Mouse (Mus musculus): ENCODE measurements around the gene Kctd11. TPM values are rescaled to one million over a fixed set of nuclear protein-coding genes. Genes with fewer than 3 reads are reported as not detected.

Kctd11 gene
- total and polyA plus RNA-seq, 2 experiments from 2014 or later, result 0.57 to 0.93 TPM

DNA sequence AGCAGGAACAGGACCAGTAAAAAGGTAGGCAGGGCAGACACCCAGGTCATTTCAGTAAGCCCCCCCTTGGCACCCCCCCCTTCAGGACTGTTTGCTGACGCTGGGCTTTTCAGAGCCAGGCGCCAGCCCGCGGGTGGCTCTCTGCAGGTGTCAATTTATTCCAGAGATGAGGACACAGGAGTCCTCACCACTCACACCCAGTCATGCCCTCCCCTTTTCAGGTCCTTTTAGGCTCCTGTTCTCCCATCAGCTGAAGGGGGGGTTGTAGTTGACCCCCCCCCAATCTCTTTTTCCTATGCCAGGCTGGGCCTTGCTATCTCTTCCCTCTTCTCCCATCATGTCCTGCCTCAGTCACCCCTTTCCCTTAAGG is 45.3 kb downstream of the Kctd11 start:
- no peak for DNase-seq (ENCODE audit: low spot score)
- H3K4me2 ChIP-seq (ENCODE audit: low read depth, low read length, poor library complexity, severe bottlenecking), result peak overlapping the region; percentile 97
- no peaks in the 10 kb centered on the region for H3K27me3 ChIP-seq (ENCODE audit: insufficient read depth, low read length)
- H3K9ac ChIP-seq (replicated peaks; ENCODE audit: low read length, poor library complexity, severe bottlenecking), result peak overlapping the region; percentile 98
- peaks cover 14% of the 10 kb centered on the region for H3K36me3 ChIP-seq (ENCODE audit: insufficient read depth, low read length)
- H3K9me3 ChIP-seq (ENCODE audit: low read length), result no peaks in the 10 kb centered on the region
- peaks cover 11% of the 10 kb centered on the region; the same call in 1 of the 2 replicates for H3K4me1 ChIP-seq (ENCODE audit: insufficient read depth, low read length)
- WGBS, result 4% methylated on average over 3 of the region's 4 CpGs
- no peak for TF ChIP-seq CTCF (IDR thresholded peaks at IDR 0.05)
- peak overlapping the region; percentile 97 for H3K27ac ChIP-seq (ENCODE audit: low read depth, low read length)
- H3K4me3 ChIP-seq (ENCODE audit: low read depth, low read length), result peak overlapping the region; percentile 91
- no peak for ATAC-seq (ENCODE audit: low FRiP score)

DNA sequence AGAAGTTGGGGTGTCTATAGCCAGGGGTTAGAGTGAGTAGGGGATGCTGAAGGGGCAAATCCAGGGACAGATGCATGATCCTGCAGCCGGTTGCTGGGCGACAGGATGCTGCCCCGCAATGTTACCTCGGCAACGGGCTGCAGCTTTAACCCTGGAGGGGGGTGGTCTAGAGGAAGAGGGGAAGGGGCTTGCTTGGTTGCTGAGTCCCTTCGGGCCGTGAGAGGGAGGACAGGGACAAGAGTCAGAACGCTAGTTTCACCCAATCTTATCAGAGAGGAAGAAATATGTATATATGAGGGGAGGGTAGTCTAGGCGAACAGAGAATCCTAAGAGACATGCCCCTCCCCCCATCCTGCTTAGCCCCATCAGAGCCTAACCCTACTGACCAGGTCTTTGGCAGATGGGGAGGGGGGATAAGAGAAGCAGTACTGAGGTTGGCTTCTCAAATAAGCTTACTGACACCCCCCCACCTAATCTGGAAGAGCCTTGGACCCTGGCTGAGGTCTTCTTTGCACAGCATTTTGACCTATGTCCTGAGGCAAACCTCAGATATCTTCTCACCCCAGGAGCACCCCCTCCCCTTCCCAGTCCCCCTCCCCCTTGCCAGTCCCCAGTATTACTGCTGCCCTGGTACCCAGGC is 45.8 kb downstream of the Kctd11 start:
- H3K36me3 ChIP-seq (ENCODE audit: insufficient read depth, low read length), result peaks cover 14% of the 10 kb centered on the region
- H3K4me2 ChIP-seq (ENCODE audit: low read depth, low read length, poor library complexity, severe bottlenecking), result peak overlapping the region; percentile 97
- DNase-seq (ENCODE audit: low spot score), result no peak
- H3K27me3 ChIP-seq (ENCODE audit: insufficient read depth, low read length), result no peaks in the 10 kb centered on the region
- WGBS, result 2% methylated on average over 9 of the region's 9 CpGs
- TF ChIP-seq CTCF (IDR thresholded peaks at IDR 0.05), result no peak
- H3K9ac ChIP-seq (replicated peaks; ENCODE audit: low read length, poor library complexity, severe bottlenecking), result peak overlapping the region; percentile 98
- H3K4me3 ChIP-seq (ENCODE audit: low read depth, low read length), result peak overlapping the region; percentile 91
- peak overlapping the region; percentile 97 for H3K27ac ChIP-seq (ENCODE audit: low read depth, low read length)
- peaks cover 11% of the 10 kb centered on the region; the same call in 1 of the 2 replicates for H3K4me1 ChIP-seq (ENCODE audit: insufficient read depth, low read length)
- H3K9me3 ChIP-seq (ENCODE audit: low read length), result no peaks in the 10 kb centered on the region
- no peak for ATAC-seq (ENCODE audit: low FRiP score)

DNA sequence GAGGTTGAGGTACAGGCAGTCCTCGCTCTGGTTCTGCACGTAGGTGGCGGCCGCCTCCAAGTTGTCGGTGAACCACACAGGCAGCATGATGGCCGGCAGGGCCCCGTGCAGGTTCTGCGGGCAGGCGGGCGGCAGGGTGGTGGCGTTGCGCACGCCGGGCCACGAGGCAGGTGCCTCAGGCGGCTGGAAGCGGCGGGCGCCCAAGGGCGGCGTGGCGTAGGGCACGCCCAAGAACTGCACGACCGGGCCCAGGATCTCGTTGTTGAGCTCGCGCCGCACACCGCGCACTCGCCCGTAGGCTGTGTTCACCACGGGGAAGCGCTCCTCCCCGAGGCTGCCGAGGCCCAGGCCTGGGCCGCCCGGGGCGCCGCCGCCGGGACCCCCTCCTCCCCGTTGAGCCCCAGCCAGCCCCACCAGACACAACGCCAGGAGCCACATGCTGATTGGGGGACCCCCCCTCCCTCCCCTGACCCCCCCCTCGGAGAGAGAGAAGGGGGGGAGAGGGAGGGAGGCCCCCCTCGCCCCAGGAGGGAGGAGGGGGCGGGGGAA is 47.1 kb downstream of the Kctd11 start:
- H3K4me2 ChIP-seq (ENCODE audit: low read depth, low read length, poor library complexity, severe bottlenecking), result peak overlapping the region; percentile 97
- peaks cover 11% of the 10 kb centered on the region; the same call in 1 of the 2 replicates for H3K4me1 ChIP-seq (ENCODE audit: insufficient read depth, low read length)
- peak overlapping the region; percentile 91 for H3K4me3 ChIP-seq (ENCODE audit: low read depth, low read length)
- no peaks in the 10 kb centered on the region for H3K9me3 ChIP-seq (ENCODE audit: low read length)
- H3K27me3 ChIP-seq (ENCODE audit: insufficient read depth, low read length), result no peaks in the 10 kb centered on the region
- no peak for TF ChIP-seq CTCF (IDR thresholded peaks at IDR 0.05)
- 0 out of 2 replicates have a peak overlapping the region, but pooled peaks have one; percentile 32 for H3K27ac ChIP-seq (ENCODE audit: low read depth, low read length)
- ATAC-seq (ENCODE audit: low FRiP score) (no peak), DNase-seq (ENCODE audit: low spot score) (no peak)
- WGBS, result 12% methylated on average over 24 of the region's 48 CpGs
- H3K36me3 ChIP-seq (ENCODE audit: insufficient read depth, low read length), result peaks cover 18% of the 10 kb centered on the region
- peak overlapping the region; percentile 98 for H3K9ac ChIP-seq (replicated peaks; ENCODE audit: low read length, poor library complexity, severe bottlenecking)

DNA sequence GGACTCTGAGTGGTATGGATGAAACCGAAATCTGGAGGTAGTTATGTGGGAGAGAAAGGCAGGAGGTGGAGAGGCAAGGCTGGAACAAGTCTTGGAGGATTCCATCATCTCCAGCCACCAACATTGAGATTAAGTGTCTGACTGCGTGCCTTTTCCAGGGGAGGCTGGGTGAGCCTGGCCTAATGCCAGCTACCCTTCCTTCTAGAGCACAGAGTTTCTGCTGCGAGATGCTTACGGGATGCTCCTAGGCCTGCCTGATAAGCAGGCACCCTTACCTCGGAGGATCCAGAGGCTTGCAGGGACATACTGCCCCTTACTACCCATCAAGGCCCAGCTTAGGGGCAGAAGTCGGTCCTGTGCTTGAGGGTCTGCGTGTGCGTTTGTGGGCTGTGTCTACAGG is 47.7 kb downstream of the Kctd11 start:
- H3K4me2 ChIP-seq (ENCODE audit: low read depth, low read length, poor library complexity, severe bottlenecking), result peak overlapping the region; percentile 97
- peaks cover 22% of the 10 kb centered on the region for H3K36me3 ChIP-seq (ENCODE audit: insufficient read depth, low read length)
- H3K27me3 ChIP-seq (ENCODE audit: insufficient read depth, low read length), result no peaks in the 10 kb centered on the region
- WGBS, result 58% methylated on average over 8 of the region's 8 CpGs
- DNase-seq (ENCODE audit: low spot score), result no peak
- H3K27ac ChIP-seq (ENCODE audit: low read depth, low read length), result 0 out of 2 replicates have a peak overlapping the region, but pooled peaks have one; percentile 32
- no peak for ATAC-seq (ENCODE audit: low FRiP score)
- no peak for TF ChIP-seq CTCF (IDR thresholded peaks at IDR 0.05)
- no peaks in the 10 kb centered on the region for H3K9me3 ChIP-seq (ENCODE audit: low read length)
- peak overlapping the region; percentile 91 for H3K4me3 ChIP-seq (ENCODE audit: low read depth, low read length)
- H3K9ac ChIP-seq (replicated peaks; ENCODE audit: low read length, poor library complexity, severe bottlenecking), result peak overlapping the region; percentile 98
- peaks cover 7% of the 10 kb centered on the region; the same call in 1 of the 2 replicates for H3K4me1 ChIP-seq (ENCODE audit: insufficient read depth, low read length)

DNA sequence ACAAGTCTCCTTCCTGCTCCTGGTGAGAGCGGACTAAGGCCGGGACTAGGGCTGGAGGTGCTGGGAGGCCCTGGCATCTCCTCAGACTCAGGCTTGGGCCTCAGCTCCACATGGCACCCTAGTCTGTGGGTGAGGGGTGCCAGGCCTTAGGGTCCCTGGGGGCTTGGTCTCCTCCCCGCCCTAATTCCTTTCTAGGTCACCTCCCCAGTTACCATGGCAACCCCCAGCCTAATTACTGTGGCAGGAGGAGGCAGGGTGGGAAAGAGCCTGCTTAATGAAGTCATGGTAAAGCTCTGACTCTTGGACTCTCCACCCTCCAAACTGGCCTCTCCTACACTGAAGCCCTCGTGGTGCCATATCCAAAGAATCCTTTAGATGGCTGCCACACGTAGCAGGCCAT is 52.4 kb downstream of the Kctd11 start:
- Histone ChIP-seq H3K4me3 (ENCODE audit: low read depth, low read length) (no peak overlapping the region), H3K27me3 (ENCODE audit: insufficient read depth, low read length) (no peaks in the 10 kb centered on the region), H3K27ac (ENCODE audit: low read depth, low read length) (no peak overlapping the region), H3K4me1 (ENCODE audit: insufficient read depth, low read length) (peaks cover 4% of the 10 kb centered on the region; the same call in 1 of the 2 replicates), H3K9me3 (ENCODE audit: low read length) (no peaks in the 10 kb centered on the region), H3K36me3 (ENCODE audit: insufficient read depth, low read length) (peaks cover 65% of the 10 kb centered on the region), H3K4me2 (ENCODE audit: low read depth, low read length, poor library complexity, severe bottlenecking) (no peak overlapping the region), H3K9ac (replicated peaks; ENCODE audit: low read length, poor library complexity, severe bottlenecking) (no peak overlapping the region)
- no peak for TF ChIP-seq CTCF (IDR thresholded peaks at IDR 0.05)
- ATAC-seq (ENCODE audit: low FRiP score) (no peak), DNase-seq (ENCODE audit: low spot score) (no peak)
- WGBS, result 62% methylated on average over 5 of the region's 5 CpGs

Small RNA genes within 50 kb of the gene (microRNA-seq; reads per million reads assigned to microRNA genes)
- not detected for gene Mir6924 (ENCODE audit: borderline number of aligned reads)

Other genes starting within 250 kb of the Kctd11 start
Only the 30 nearest of the 41 such genes appear.
- 16.9 and 25.1 TPM in 2 replicates for gene Polr2a, start 122.8 kb downstream of the Kctd11 start, total RNA-seq (2014; rRNA removed)
- 9.0 and 10.2 TPM in 2 replicates for gene Polr2a, start 122.8 kb downstream of the Kctd11 start, polyA plus RNA-seq (2015; fragmentation: Nextera tagmentation; extraction: Ambion mirVana)
- not detected in 2 replicates for gene Slc35g3, start 119.4 kb downstream of the Kctd11 start, total RNA-seq (2014; rRNA removed)
- gene Slc35g3, start 119.4 kb downstream of the Kctd11 start, polyA plus RNA-seq (2015; fragmentation: Nextera tagmentation; extraction: Ambion mirVana), result 0.23 and 0.26 TPM in 2 replicates
- gene Zbtb4, start 115.5 kb downstream of the Kctd11 start, total RNA-seq (2014; rRNA removed), result 31.5 and 34.3 TPM in 2 replicates
- 4.4 and 5.0 TPM in 2 replicates for gene Zbtb4, start 115.5 kb downstream of the Kctd11 start, polyA plus RNA-seq (2015; fragmentation: Nextera tagmentation; extraction: Ambion mirVana)
- gene Chrnb1, start 85.5 kb downstream of the Kctd11 start, total RNA-seq (2014; rRNA removed), result 1.5 and 1.6 TPM in 2 replicates
- 1.1 TPM in 2 replicates for gene Chrnb1, start 85.5 kb downstream of the Kctd11 start, polyA plus RNA-seq (2015; fragmentation: Nextera tagmentation; extraction: Ambion mirVana)
- gene Fgf11, start 79.5 kb downstream of the Kctd11 start, total RNA-seq (2014; rRNA removed), result 12.7 and 16.4 TPM in 2 replicates
- gene Fgf11, start 79.5 kb downstream of the Kctd11 start, polyA plus RNA-seq (2015; fragmentation: Nextera tagmentation; extraction: Ambion mirVana), result 2.6 and 2.8 TPM in 2 replicates
- 0.16 TPM in 1 of 2 replicates, not detected in the other for gene Tmem102, start 75.8 kb downstream of the Kctd11 start, total RNA-seq (2014; rRNA removed)
- gene Tmem102, start 75.8 kb downstream of the Kctd11 start, polyA plus RNA-seq (2015; fragmentation: Nextera tagmentation; extraction: Ambion mirVana), result 0.80 and 0.94 TPM in 2 replicates
- not detected in 2 replicates for gene Gm39566, start 66.1 kb downstream of the Kctd11 start, total RNA-seq (2014; rRNA removed)
- gene Gm39566, start 66.1 kb downstream of the Kctd11 start, polyA plus RNA-seq (2015; fragmentation: Nextera tagmentation; extraction: Ambion mirVana), result not detected in 2 replicates
- not detected in 2 replicates for gene Spem2, start 62.9 kb downstream of the Kctd11 start, total RNA-seq (2014; rRNA removed)
- not detected in 2 replicates for gene Spem2, start 62.9 kb downstream of the Kctd11 start, polyA plus RNA-seq (2015; fragmentation: Nextera tagmentation; extraction: Ambion mirVana)
- gene Spem1, start 59.2 kb downstream of the Kctd11 start, total RNA-seq (2014; rRNA removed), result 0.93 TPM in 1 of 2 replicates, not detected in the other
- gene Spem1, start 59.2 kb downstream of the Kctd11 start, polyA plus RNA-seq (2015; fragmentation: Nextera tagmentation; extraction: Ambion mirVana), result 0.20 and 0.27 TPM in 2 replicates
- gene Nlgn2, start 43.6 kb downstream of the Kctd11 start, total RNA-seq (2014; rRNA removed), result 117 and 137 TPM in 2 replicates
- gene Nlgn2, start 43.6 kb downstream of the Kctd11 start, polyA plus RNA-seq (2015; fragmentation: Nextera tagmentation; extraction: Ambion mirVana), result 21.0 and 23.5 TPM in 2 replicates
- gene Tmem256, start 42.9 kb downstream of the Kctd11 start, total RNA-seq (2014; rRNA removed), result 95.5 and 103 TPM in 2 replicates
- gene Tmem256, start 42.9 kb downstream of the Kctd11 start, polyA plus RNA-seq (2015; fragmentation: Nextera tagmentation; extraction: Ambion mirVana), result 349 and 370 TPM in 2 replicates
- gene Plscr3, start 35.0 kb downstream of the Kctd11 start, total RNA-seq (2014; rRNA removed), result 24.1 and 26.6 TPM in 2 replicates
- 33.5 and 35.0 TPM in 2 replicates for gene Plscr3, start 35.0 kb downstream of the Kctd11 start, polyA plus RNA-seq (2015; fragmentation: Nextera tagmentation; extraction: Ambion mirVana)
- not detected in 2 replicates for gene Tnk1, start 22.7 kb downstream of the Kctd11 start, total RNA-seq (2014; rRNA removed)
- 0.16 TPM in 2 replicates for gene Tnk1, start 22.7 kb downstream of the Kctd11 start, polyA plus RNA-seq (2015; fragmentation: Nextera tagmentation; extraction: Ambion mirVana)
- not detected in 2 replicates for gene Tmem95, start 3.4 kb downstream of the Kctd11 start, total RNA-seq (2014; rRNA removed)
- not detected in 2 replicates for gene Tmem95, start 3.4 kb downstream of the Kctd11 start, polyA plus RNA-seq (2015; fragmentation: Nextera tagmentation; extraction: Ambion mirVana)
- 0.66 TPM in 1 of 2 replicates, not detected in the other for gene Acap1, start 14.1 kb upstream of the Kctd11 start, total RNA-seq (2014; rRNA removed)
- 0.14 TPM in 1 of 2 replicates, not detected in the other for gene Acap1, start 14.1 kb upstream of the Kctd11 start, polyA plus RNA-seq (2015; fragmentation: Nextera tagmentation; extraction: Ambion mirVana)
- 3.3 and 8.7 TPM in 2 replicates for gene 2810408A11Rik, start 19.6 kb upstream of the Kctd11 start, total RNA-seq (2014; rRNA removed)
- 4.8 and 6.2 TPM in 2 replicates for gene 2810408A11Rik, start 19.6 kb upstream of the Kctd11 start, polyA plus RNA-seq (2015; fragmentation: Nextera tagmentation; extraction: Ambion mirVana)
- gene Neurl4, start 19.7 kb upstream of the Kctd11 start, total RNA-seq (2014; rRNA removed), result 112 and 118 TPM in 2 replicates
- gene Neurl4, start 19.7 kb upstream of the Kctd11 start, polyA plus RNA-seq (2015; fragmentation: Nextera tagmentation; extraction: Ambion mirVana), result 15.2 and 16.7 TPM in 2 replicates
- 45.8 and 47.6 TPM in 2 replicates for gene Gps2, start 32.5 kb upstream of the Kctd11 start, total RNA-seq (2014; rRNA removed)
- 60.3 and 64.3 TPM in 2 replicates for gene Gps2, start 32.5 kb upstream of the Kctd11 start, polyA plus RNA-seq (2015; fragmentation: Nextera tagmentation; extraction: Ambion mirVana)
- gene Eif5a, start 40.6 kb upstream of the Kctd11 start, total RNA-seq (2014; rRNA removed), result 452 and 486 TPM in 2 replicates
- 1,054 and 1,096 TPM in 2 replicates for gene Eif5a, start 40.6 kb upstream of the Kctd11 start, polyA plus RNA-seq (2015; fragmentation: Nextera tagmentation; extraction: Ambion mirVana)
- gene Ybx2, start 54.4 kb upstream of the Kctd11 start, total RNA-seq (2014; rRNA removed), result 5.0 and 8.4 TPM in 2 replicates
- 3.4 and 4.2 TPM in 2 replicates for gene Ybx2, start 54.4 kb upstream of the Kctd11 start, polyA plus RNA-seq (2015; fragmentation: Nextera tagmentation; extraction: Ambion mirVana)
- gene Slc2a4, start 66.8 kb upstream of the Kctd11 start, total RNA-seq (2014; rRNA removed), result 8.8 and 9.0 TPM in 2 replicates
- 3.4 and 4.0 TPM in 2 replicates for gene Slc2a4, start 66.8 kb upstream of the Kctd11 start, polyA plus RNA-seq (2015; fragmentation: Nextera tagmentation; extraction: Ambion mirVana)
- not detected in 2 replicates for gene Cldn7, start 83.4 kb upstream of the Kctd11 start, total RNA-seq (2014; rRNA removed)
- 0.57 TPM in 1 of 2 replicates, not detected in the other for gene Cldn7, start 83.4 kb upstream of the Kctd11 start, polyA plus RNA-seq (2015; fragmentation: Nextera tagmentation; extraction: Ambion mirVana)
- gene Ctdnep1, start 99.8 kb upstream of the Kctd11 start, total RNA-seq (2014; rRNA removed), result 39.6 and 42.9 TPM in 2 replicates
- gene Ctdnep1, start 99.8 kb upstream of the Kctd11 start, polyA plus RNA-seq (2015; fragmentation: Nextera tagmentation; extraction: Ambion mirVana), result 22.3 and 24.1 TPM in 2 replicates
- 109 and 157 TPM in 2 replicates for gene Elp5, start 101.1 kb upstream of the Kctd11 start, total RNA-seq (2014; rRNA removed)
- gene Elp5, start 101.1 kb upstream of the Kctd11 start, polyA plus RNA-seq (2015; fragmentation: Nextera tagmentation; extraction: Ambion mirVana), result 171 and 182 TPM in 2 replicates
- 197 and 226 TPM in 2 replicates for gene Gabarap, start 109.7 kb upstream of the Kctd11 start, total RNA-seq (2014; rRNA removed)
- 501 and 511 TPM in 2 replicates for gene Gabarap, start 109.7 kb upstream of the Kctd11 start, polyA plus RNA-seq (2015; fragmentation: Nextera tagmentation; extraction: Ambion mirVana)
- gene Phf23, start 114.4 kb upstream of the Kctd11 start, total RNA-seq (2014; rRNA removed), result 42.4 and 45.2 TPM in 2 replicates
- 37.6 and 40.0 TPM in 2 replicates for gene Phf23, start 114.4 kb upstream of the Kctd11 start, polyA plus RNA-seq (2015; fragmentation: Nextera tagmentation; extraction: Ambion mirVana)
- gene Dvl2, start 119.2 kb upstream of the Kctd11 start, total RNA-seq (2014; rRNA removed), result 31.5 and 33.3 TPM in 2 replicates
- 19.0 and 20.0 TPM in 2 replicates for gene Dvl2, start 119.2 kb upstream of the Kctd11 start, polyA plus RNA-seq (2015; fragmentation: Nextera tagmentation; extraction: Ambion mirVana)
- 35.9 and 42.7 TPM in 2 replicates for gene Acadvl, start 134.0 kb upstream of the Kctd11 start, total RNA-seq (2014; rRNA removed)
- gene Acadvl, start 134.0 kb upstream of the Kctd11 start, polyA plus RNA-seq (2015; fragmentation: Nextera tagmentation; extraction: Ambion mirVana), result 62.1 and 64.2 TPM in 2 replicates
- gene Dlg4, start 135.5 kb upstream of the Kctd11 start, total RNA-seq (2014; rRNA removed), result 256 and 269 TPM in 2 replicates
- gene Dlg4, start 135.5 kb upstream of the Kctd11 start, polyA plus RNA-seq (2015; fragmentation: Nextera tagmentation; extraction: Ambion mirVana), result 16.1 and 18.1 TPM in 2 replicates
- gene Asgr1, start 172.7 kb upstream of the Kctd11 start, total RNA-seq (2014; rRNA removed), result 1.2 and 7.2 TPM in 2 replicates
- 4.1 and 4.5 TPM in 2 replicates for gene Asgr1, start 172.7 kb upstream of the Kctd11 start, polyA plus RNA-seq (2015; fragmentation: Nextera tagmentation; extraction: Ambion mirVana)

Measured in midbrain, postnatal 0 days (tissue).